Mouse (Mus musculus) hindbrain, embryonic 10.5 days (tissue): ENCODE data around the gene Zcchc2. TPM values are rescaled to one million over a fixed set of nuclear protein-coding genes. Genes with fewer than 3 reads are reported as not detected.
A peak's percentile ranks its signal among the peaks of the same experiment; 100 is the strongest.

Experiments used
- DNase-seq: peaks from one replicate; pipeline ENCODE4 v3.0.0-alpha.2; 2017; ENCODE audit warnings: low spot score
- H3K27ac ChIP-seq: fragments of 300-500 bp; sonication (generic); 2 replicates; pipeline ENCODE4 v1.5.1; 2016; ENCODE audit warnings: mild to moderate bottlenecking, moderate library complexity
- H3K27me3 ChIP-seq: fragments of 300-500 bp; sonication (generic); 2 replicates; pipeline ENCODE4 v1.6.1; 2016; ENCODE audit warnings: mild to moderate bottlenecking; ENCODE audit not compliant: poor library complexity, insufficient read depth, severe bottlenecking
- H3K36me3 ChIP-seq: fragments of 300-500 bp; sonication (generic); 2 replicates; pipeline ENCODE4 v1.6.1; 2016; ENCODE audit warnings: mild to moderate bottlenecking, moderate library complexity
- H3K4me1 ChIP-seq: fragments of 300-500 bp; sonication (generic); replicated peaks from 2 replicates; pipeline ENCODE4 v1.6.1; 2016; ENCODE audit warnings: mild to moderate bottlenecking
- H3K4me3 ChIP-seq: fragments of 300-500 bp; sonication (generic); 2 replicates; pipeline ENCODE4 v1.5.1; 2016; ENCODE audit warnings: mild to moderate bottlenecking, moderate library complexity
- H3K9me3 ChIP-seq: fragments of 300-500 bp; sonication (generic); 2 replicates; pipeline ENCODE4 v1.6.1; 2016; ENCODE audit warnings: mild to moderate bottlenecking, moderate library complexity
- WGBS: fragments of 180-500 bp; shearing (Covaris S2); methylation state at CpG from one replicate; pipeline ENCODE4 v1.1.7; 2016; 5-methylcytosine and 5-hydroxymethylcytosine counted together
- polyA plus RNA-seq: library from polyadenylated mRNA; unstranded; fragments of >200 nt; fragmentation: Nextera tagmentation; extraction: Ambion mirVana; gene quantifications from 2 replicates; pipeline ENCODE4 v1.2.1, GENCODE M21; 2016

Gene Zcchc2
- polyA plus RNA-seq, 1 experiment from 2014 or later, result 1.4 TPM

DNA sequence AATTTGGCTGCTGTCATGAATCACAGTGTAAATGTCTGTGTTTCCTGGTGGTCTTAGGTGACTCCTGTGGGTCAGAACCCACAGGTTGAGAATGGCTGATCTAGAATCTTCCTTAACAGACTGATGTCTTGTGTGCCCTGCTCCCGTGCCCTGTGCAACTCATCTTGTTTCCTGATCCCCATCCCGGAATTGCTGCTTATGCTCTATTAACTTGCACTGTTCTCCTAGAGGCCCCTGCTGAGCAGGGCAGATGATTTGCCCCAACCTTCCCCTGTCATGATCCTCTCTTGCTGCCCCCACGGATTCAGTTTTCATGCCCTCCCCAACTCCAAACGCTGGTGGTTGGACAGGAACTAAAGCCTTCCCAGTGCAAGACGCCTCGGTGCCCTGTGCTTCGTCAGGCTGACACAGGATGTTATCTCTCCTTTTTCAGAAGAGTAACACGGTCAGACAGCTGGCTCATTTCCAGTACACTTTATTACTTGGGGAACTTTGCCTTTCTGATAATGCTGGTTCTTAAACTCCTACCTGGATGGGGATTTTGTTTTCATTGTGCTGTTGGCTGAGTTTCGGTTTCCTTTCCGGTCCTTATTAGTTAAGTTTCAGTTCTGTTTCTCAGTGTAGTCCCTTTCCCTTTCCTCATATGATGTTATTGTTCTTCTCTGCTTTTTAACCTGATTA lies 18.6 kb upstream of the Zcchc2 start:
- no peaks in the 10 kb centered on the region for H3K4me1 ChIP-seq
- H3K27me3 ChIP-seq, result no peaks in the 10 kb centered on the region
- H3K36me3 ChIP-seq, result no peaks in the 10 kb centered on the region
- WGBS, result 81% methylated on average over 10 of the region's 10 CpGs
- no peak for DNase-seq
- no peak overlapping the region for H3K4me3 ChIP-seq
- H3K9me3 ChIP-seq, result no peaks in the 10 kb centered on the region
- H3K27ac ChIP-seq, result no peak overlapping the region

DNA sequence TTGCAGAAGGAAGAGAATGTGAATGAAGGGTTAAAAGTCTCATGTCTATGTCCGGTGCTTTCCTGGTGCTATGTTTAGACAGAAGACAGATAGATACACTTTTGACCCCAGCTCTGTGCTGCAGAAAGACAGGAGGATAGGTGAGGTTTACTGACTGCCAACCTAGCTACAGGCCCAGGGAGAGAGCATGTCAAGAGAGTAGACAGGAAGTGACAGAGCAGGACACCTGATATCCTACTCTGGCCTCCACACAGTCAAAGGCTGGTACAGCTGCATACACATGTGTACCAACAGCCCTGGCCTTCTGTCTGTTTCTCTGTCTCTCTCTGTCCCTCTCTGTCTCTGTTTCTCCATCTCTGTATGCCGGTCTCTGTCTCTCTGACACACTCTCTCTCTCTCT lies 16.2 kb upstream of the Zcchc2 start:
- H3K4me3 ChIP-seq, result no peak overlapping the region
- no peaks in the 10 kb centered on the region for H3K27me3 ChIP-seq
- H3K4me1 ChIP-seq, result no peaks in the 10 kb centered on the region
- 85% methylated on average over 2 of the region's 2 CpGs for WGBS
- H3K36me3 ChIP-seq, result no peaks in the 10 kb centered on the region
- DNase-seq, result no peak
- no peak overlapping the region for H3K27ac ChIP-seq
- no peaks in the 10 kb centered on the region for H3K9me3 ChIP-seq

DNA sequence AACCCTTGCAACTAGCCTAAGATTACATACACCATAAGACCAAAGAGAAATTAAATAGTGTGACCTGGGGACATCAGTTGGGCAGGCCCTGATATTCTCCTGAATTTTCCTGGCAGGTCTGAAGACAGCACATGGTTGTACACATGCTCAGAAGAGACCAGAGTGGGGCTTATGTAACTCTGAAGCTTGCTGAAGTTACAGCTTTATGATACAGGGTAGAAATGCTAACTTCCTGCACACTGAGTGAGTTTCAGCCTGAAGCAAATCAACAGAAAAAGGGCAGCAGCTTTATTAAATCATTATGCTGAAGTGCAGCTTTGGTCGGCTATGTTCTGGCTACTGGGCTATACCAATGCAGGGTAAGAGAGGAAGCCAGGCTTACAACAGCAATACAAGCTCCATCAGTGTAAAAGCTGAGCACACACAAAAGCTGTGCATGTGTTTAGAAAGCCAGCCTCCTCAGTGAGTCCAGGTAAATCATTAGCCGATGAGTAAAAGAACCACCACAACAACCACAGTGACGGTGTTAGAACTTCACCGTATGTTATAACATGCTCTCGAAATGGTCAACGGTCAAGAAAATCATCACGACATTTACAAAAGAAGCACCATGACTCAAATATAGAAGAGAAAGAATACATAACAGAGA lies 12.6 kb upstream of the Zcchc2 start:
- no peak for DNase-seq
- Histone ChIP-seq H3K4me1 (peaks cover 4% of the 10 kb centered on the region), H3K4me3 (no peak overlapping the region), H3K36me3 (no peaks in the 10 kb centered on the region), H3K27me3 (no peaks in the 10 kb centered on the region), H3K9me3 (no peaks in the 10 kb centered on the region), H3K27ac (no peak overlapping the region)
- 88% methylated on average over 7 of the region's 7 CpGs for WGBS

DNA sequence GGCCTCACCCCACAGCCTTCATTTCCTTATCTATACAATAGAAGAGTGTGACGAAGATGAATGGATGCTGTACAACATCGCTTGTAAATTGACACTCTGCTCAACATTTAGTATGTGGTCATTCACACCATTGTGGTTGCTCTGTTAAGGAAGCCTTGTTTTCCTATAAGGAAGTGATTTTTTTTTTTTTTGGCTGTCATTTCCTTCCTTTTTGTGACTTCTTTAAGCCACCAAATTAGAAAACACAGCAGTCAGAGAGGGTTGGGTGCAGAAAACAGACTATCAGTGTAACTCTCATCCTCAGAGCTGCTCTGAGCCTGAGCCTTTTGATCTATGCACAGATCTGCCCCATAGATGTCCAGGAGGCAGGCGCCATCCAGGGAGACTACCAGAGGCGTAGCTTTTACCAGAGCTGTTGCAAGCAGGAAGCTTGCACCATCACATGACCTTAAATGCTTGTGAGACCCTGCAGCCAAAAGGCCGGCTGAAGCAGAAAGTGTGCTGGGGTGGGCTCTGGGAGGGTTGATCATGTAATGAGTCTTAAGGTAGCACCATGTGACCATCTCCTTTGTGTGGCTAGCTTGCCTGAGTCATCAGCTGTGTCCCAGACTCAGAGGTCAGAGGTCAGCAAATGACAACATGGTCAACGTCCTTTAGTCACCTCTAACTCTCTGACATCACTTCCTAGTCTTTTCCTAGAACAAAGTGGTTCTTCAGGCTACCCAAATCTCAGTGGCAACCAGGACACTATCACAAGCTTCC lies 9.2 kb upstream of the Zcchc2 start:
- 60% methylated on average over 6 of the region's 6 CpGs for WGBS
- no peak for DNase-seq
- Histone ChIP-seq H3K9me3 (no peaks in the 10 kb centered on the region), H3K27ac (no peak overlapping the region; the same call in 1 of the 2 replicates), H3K4me3 (no peak overlapping the region), H3K4me1 (peaks cover 4% of the 10 kb centered on the region), H3K36me3 (no peaks in the 10 kb centered on the region), H3K27me3 (no peaks in the 10 kb centered on the region)

DNA sequence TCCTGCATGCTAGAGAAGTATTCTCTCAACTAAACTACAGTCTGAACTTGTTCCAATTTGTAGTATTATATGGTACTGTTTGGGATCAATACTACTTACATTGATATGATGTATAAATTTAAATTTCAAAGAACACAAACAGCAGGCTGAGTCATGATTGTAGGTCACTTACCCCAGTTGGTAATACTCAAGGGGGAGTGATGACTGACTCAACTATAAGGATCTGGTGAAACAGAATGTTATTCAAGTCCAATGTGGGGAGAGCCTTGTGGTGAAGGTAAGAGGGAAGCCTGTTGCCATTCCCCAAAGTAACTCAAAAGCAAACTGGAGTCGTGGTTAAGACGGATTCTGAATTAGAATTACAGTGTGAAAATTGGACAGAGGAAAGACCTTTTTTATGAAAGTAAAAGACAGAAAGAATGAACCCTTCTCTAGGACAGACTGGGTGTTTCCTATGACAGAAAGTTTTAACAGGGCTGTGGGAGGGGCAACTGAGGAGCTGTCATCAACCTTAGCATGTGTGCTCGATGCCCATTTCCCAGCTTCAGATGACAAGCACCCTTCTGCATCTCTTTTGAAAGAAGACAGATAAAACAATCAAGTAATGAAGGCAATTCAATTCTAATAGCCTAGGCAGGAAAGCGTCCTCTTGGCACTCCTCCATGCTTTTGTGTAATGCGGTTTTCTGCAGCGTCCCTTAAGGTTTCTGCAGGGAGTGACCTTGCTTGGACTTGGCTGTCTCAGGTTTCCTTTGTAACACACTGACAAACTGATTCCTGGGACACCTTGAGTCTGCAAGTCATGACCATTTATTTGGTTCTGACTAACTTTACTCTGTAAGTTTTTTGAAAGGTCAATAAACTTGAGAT lies 7.5 kb upstream of the Zcchc2 start:
- no peak for DNase-seq
- no peaks in the 10 kb centered on the region for H3K36me3 ChIP-seq
- 82% methylated on average over 6 of the region's 6 CpGs for WGBS

DNA sequence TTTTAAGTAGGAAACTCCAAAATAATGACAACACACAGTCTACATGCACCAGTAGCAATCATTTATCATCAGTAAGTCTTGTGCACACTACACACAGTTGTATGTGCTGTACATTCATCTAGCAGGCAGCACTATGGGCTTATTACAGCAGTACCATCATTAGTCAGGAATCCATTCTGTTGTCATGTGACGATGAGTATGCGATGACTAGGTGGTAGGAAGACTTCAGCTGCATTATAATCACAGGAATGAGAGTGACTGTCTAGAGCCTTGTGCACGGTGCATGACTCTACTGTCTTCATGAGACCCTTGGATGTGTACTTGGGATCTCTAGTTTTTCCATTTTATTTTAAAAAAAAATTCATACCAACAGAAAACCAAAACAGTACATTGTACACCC lies 6.0 kb upstream of the Zcchc2 start:
- Histone ChIP-seq H3K4me3 (no peak overlapping the region), H3K4me1 (peaks cover 7% of the 10 kb centered on the region), H3K27ac (no peak overlapping the region), H3K36me3 (no peaks in the 10 kb centered on the region), H3K27me3 (no peaks in the 10 kb centered on the region; the same call in 1 of the 2 replicates), H3K9me3 (no peaks in the 10 kb centered on the region)
- no peak for DNase-seq
- WGBS, result 97% methylated on average over 3 of the region's 3 CpGs

More for the DNA sequence above, 7.5 kb upstream of the Zcchc2 start:
- no peak overlapping the region for H3K4me3 ChIP-seq
- H3K9me3 ChIP-seq, result no peaks in the 10 kb centered on the region
- no peak overlapping the region for H3K27ac ChIP-seq
- H3K27me3 ChIP-seq, result no peaks in the 10 kb centered on the region
- peaks cover 4% of the 10 kb centered on the region for H3K4me1 ChIP-seq

DNA sequence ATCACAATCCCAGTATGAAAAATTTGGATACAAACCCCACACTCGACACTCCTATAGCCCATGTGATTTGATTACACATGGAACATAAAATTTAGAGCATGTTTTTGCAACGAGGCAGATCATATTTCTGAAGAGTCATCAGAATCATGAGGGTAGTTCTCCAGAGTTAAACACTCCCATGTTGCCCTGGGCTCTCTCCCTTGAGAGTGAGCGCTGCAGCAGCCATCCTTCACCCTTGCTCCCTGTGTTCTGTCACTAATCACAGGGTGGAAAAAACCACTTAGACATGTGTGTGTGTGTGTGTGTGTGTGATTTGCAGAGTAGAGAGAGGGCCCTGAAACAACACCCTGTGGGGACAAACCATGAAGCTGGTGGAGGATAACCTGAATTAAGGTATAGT lies 2.0 kb upstream of the Zcchc2 start:
- Histone ChIP-seq H3K9me3 (no peaks in the 10 kb centered on the region), H3K27me3 (peaks cover 15% of the 10 kb centered on the region), H3K36me3 (no peaks in the 10 kb centered on the region), H3K27ac (no peak overlapping the region), H3K4me3 (no peak overlapping the region), H3K4me1 (peaks cover 24% of the 10 kb centered on the region)
- DNase-seq, result no peak
- WGBS, result 73% methylated on average over 3 of the region's 3 CpGs

DNA sequence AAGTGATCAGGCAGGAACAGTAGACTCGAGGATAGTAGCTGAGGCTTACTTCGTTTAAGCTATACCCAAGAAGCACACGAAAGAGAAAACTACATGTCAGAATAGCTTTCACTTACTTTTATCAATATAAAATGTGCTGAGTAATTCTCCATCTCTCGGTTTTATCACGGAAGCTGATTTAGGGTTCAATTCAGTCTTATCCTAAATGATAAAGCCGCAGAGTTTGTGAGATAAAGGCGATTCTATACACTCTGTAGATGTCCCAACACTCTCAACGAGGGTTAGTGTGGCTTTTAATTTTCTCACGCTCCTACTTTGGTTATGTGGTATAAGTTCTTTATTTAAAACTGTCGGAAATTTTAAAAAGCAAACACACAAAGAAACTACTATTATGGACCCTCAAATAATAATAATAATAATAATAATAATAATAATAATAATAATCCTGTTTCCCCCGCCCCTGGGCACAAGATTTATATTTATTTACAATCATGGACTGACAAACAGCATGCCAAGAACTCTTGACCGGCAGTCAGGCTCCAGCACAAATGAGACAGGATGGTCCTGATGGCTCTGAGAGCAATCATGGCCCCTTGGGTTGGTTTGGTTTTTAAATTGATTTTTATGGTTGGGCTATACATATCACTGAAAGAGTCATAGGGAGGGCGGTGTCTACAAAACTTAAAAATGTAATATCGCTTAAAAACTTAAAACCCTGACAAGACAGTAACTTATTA lies 1.1 kb upstream of the Zcchc2 start:
- no peak overlapping the region for H3K27ac ChIP-seq
- WGBS, result 76% methylated on average over 14 of the region's 14 CpGs
- DNase-seq, result no peak

DNA sequence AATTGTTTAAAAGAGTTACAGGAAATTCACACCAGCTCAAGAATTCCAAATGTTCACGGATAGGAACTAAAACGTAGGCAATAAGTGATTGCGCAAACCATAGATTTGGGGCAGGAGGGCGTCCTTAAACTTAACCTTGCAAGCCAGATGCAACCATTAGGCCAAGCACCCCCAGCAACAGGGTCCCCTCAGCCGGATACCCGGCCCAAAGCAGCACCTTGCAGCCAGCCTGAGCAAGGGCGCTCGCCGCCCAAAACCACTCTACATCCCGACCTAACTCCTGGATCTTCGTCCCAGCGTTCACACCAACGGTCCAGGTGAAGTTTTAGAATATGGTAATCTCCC lies 594 bp upstream of the Zcchc2 start:
- 2% methylated on average over 13 of the region's 13 CpGs for WGBS
- Histone ChIP-seq H3K27me3 (peaks cover 15% of the 10 kb centered on the region), H3K9me3 (no peaks in the 10 kb centered on the region), H3K27ac (peak overlapping the region; percentile 92), H3K4me1 (peaks cover 39% of the 10 kb centered on the region), H3K4me3 (peak overlapping the region; percentile 89), H3K36me3 (no peaks in the 10 kb centered on the region)
- no peak for DNase-seq

More for the DNA sequence above, 1.1 kb upstream of the Zcchc2 start:
- Histone ChIP-seq H3K36me3 (no peaks in the 10 kb centered on the region), H3K4me1 (peaks cover 33% of the 10 kb centered on the region), H3K27me3 (peaks cover 15% of the 10 kb centered on the region), H3K4me3 (peak overlapping the region; percentile 89), H3K9me3 (no peaks in the 10 kb centered on the region)

DNA sequence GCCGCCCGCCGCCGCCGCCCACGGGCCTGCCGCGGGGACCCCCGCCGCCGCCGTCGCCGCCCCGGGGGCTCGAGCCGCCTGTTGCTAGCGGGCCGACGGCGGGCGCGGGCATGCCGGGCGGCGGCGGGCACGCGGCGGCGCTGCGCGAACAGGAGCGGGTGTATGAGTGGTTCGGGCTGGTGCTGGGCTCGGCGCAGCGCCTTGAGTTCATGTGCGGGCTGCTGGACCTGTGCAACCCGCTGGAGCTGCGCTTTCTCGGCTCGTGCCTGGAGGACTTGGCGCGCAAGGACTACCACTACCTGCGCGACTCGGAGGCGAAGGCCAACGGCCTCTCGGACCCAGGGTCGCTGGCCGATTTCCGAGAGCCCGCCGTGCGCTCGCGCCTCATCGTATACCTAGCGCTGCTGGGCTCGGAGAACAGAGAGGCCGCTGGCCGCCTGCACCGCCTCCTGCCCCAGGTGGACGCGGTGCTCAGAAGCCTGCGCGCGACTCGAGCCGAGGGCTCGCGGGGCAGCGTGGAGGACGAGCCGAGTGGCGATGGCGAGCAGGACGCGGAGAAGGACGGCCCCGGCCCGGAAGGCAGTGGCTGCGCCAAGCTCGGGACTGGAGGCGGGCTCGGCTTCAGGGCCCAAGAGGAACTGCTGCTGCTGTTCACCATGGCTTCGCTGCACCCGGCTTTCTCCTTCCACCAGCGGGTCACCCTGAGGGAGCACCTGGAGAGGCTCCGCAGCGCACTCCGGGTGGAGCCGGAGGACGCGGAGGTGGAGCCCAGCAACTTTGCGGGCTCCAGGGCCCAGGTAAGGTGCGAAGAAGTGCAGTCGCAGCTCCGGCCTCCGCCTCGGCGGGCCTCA lies 930 bp downstream of the Zcchc2 start:
- Histone ChIP-seq H3K4me1 (peaks cover 40% of the 10 kb centered on the region), H3K4me3 (peak overlapping the region; percentile 89), H3K27ac (peak overlapping the region; percentile 92), H3K36me3 (no peaks in the 10 kb centered on the region), H3K9me3 (no peaks in the 10 kb centered on the region), H3K27me3 (peaks cover 15% of the 10 kb centered on the region)
- peak; percentile 74 for DNase-seq
- 2% methylated on average over 104 of the region's 104 CpGs for WGBS
